Mouse (Mus musculus) fat pad, adult 2 months (tissue): Measurements from ENCODE around the gene Fscn2.

Experiments used
- DNase-seq: peaks from one replicate; pipeline ENCODE4 v3.0.0-alpha.2; 2011; ENCODE audit warnings: low read depth, low spot score; ENCODE audit errors: extremely low read depth

Fscn2 gene

GRCm38 (mm10) chr11:120361295-120361694, at the start of gene Fscn2:
Gene Fscn2 (plus strand): TSS chr11:120361534.
- no peak for DNase-seq

- DNase-seq, result no peak
These were observed 49.8 kb upstream of the Fscn2 start for GRCm38 (mm10) chr11:120311561-120311960.

DNA sequence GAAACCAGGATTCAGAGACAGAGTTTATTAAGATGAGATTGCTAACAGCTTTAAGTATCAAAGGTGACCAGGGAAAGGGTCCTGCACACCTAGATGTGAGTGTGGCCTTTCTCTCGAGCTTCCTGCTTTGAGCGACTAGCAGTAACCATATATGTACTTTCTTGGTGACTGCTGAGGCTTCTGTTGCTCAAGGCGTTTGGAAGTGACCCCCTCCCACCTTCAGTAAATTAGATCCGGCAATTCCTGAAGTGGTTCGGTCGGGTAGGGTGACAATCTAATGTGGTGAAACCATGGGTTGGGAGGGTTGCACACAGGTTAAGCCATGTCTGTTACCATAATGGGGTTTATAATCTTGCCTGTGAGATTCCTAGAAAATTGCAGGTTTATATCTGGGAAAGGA, 49.3 kb upstream of the Fscn2 start:
- no peak for DNase-seq

- no peak for DNase-seq
These were observed 47.2 kb upstream of the Fscn2 start for GRCm38 (mm10) chr11:120313906-120314685.

- no peak for DNase-seq
These were observed 46.5 kb upstream of the Fscn2 start for GRCm38 (mm10) chr11:120314721-120315415.

DNA sequence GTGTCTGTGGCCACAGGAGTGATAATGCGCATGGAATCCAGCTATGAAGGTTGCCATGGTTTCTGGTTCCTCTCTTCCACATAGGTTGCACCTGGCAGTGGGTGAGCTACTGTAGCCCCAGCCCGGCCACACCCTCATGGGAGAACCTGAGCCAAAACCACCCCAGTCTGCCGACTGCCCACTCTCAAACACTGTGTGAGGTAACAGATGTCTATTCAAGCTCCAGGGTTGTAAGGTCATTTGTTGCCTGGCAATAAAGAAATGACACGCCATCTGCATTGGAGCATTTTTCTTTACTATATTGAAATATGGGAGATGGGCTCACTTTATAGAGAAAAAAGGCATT, 45.9 kb upstream of the Fscn2 start:
- DNase-seq, result no peak

DNA sequence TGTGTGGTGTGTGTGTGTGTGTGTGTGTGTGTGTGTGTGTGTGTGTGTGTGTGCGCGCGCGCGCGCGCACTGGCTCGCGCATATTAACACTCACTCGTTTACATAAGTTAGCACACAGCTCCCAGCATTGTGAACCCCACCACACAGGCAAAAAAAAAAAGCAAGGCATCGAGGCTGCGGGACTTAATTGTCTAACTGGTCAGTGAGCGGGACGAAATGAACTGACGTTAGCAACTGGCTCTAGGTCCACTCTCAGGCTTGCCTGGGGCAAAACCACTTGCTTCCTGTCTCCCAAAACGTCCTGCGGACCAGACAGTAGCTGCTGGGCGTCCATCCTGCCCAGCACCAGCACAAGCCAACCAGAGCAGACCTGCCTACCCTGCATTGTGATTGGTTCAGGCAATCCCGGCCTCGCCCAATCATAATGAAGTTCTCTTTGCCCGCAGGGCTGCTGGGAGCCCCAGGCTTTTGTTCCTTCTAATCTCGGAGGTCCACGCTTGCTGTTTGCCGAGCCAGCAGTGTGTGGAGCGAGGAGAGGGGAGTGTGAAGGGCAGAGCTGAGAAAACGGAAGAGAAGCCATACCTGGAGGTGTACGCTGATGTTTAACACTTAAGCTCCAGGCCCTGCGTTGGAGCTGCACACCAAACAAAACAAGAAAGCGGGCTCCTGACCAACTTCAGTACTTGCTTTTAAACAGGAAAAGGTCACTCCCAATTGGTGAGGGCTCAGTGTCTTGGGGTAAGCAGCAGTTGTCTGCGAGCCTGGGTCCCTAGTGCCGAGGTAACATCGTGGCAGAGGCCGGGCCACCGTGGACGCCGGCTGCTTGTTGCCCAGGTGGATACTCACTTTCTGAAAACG, 45.3 kb upstream of the Fscn2 start:
- DNase-seq, result no peak

- DNase-seq, result no peak
These were observed 44.6 kb upstream of the Fscn2 start for GRCm38 (mm10) chr11:120316690-120317254.

GRCm38 (mm10) chr11:120317456-120317855, 43.9 kb upstream of the Fscn2 start:
- no peak for DNase-seq

GRCm38 (mm10) chr11:120319310-120319709, 42.0 kb upstream of the Fscn2 start:
- no peak for DNase-seq

DNA sequence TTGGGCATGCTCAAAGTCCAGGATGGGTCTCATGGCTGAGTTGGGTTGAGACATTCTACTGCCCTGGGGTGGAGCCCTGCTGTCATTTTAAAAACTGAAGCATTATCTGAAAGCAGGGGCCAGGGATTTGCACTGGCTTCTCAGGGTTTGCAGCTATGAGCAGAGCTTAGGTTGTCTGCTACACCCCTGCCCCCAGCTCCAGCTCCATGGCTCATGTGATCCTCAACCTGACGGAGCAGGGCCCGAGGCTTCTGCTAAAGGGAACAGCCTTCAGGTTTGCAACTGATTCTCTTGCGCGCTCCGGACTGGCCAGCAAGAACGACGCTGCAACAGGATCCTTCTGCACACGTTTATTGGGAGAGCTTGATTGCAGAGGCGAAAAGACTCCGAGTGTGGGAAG, 41.2 kb upstream of the Fscn2 start:
- no peak for DNase-seq

GRCm38 (mm10) chr11:120335431-120336021, 25.8 kb upstream of the Fscn2 start:
- no peak for DNase-seq

GRCm38 (mm10) chr11:120337447-120337846, 23.9 kb upstream of the Fscn2 start:
- DNase-seq, result no peak

DNA sequence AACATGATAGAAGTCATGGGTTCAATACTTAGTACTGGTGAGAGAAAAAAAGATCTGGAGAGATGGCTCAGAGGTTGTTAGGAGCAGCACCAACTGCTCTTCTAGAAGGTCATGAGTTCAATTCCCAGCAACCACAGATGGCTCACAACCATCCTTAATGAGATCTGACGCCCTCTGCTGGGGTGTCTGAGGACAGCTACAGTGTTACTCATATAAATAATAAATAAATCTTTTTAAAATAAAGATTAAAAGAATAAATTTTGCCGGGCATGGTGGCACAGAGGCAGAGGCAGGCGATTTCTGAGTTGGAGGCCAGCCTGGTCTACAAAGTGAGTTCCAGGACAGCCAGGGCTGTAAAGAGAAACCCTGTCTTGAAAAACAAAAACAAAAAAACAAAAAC, 22.5 kb upstream of the Fscn2 start:
- DNase-seq, result no peak

DNA sequence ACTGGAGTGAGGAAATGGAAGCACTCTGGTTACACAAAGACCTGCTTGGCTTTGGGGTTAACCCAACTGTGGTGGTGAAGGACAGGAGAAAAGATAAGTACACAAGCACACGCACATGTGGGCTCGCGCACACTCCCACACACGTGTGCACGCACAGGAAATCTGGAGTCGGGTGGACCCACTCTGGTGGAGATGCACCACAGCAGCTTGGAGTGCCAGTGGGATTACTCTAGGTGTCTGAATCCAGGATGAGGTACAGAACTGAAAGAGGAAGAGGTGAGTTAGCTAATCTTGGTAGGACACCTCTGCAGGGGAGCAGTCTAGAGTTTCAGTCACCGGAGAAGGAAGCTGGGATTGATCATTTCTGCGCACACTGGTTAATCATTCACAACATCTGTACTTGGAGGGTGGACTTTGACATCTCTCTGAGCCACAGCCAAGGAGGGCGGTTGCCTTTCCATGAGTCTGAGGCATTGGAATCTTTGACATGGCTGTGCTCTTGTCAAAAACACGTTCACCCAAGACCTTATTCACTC, 21.3 kb upstream of the Fscn2 start:
- DNase-seq, result no peak

DNA sequence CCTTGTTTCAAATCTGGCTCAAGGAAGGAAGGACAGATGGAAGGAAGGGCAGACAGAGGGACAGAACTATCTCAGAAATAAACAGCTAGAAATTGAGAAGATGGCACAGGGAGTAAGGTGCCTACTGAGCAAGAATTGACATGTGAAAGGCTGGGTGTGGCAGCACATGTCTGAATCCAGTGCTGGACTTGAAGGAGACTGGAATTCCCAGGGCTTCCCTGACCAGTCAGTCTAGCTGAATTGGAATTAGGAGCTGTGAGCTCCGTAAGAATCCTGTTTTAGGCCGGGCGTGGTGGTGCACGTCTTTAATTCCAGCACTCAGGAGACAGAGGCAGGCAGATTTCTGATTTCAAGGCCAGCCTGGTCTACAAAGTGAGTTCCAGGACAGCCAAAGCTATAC, 19.7 kb upstream of the Fscn2 start:
- no peak for DNase-seq

GRCm38 (mm10) chr11:120342656-120343160, 18.6 kb upstream of the Fscn2 start:
- no peak for DNase-seq

DNA sequence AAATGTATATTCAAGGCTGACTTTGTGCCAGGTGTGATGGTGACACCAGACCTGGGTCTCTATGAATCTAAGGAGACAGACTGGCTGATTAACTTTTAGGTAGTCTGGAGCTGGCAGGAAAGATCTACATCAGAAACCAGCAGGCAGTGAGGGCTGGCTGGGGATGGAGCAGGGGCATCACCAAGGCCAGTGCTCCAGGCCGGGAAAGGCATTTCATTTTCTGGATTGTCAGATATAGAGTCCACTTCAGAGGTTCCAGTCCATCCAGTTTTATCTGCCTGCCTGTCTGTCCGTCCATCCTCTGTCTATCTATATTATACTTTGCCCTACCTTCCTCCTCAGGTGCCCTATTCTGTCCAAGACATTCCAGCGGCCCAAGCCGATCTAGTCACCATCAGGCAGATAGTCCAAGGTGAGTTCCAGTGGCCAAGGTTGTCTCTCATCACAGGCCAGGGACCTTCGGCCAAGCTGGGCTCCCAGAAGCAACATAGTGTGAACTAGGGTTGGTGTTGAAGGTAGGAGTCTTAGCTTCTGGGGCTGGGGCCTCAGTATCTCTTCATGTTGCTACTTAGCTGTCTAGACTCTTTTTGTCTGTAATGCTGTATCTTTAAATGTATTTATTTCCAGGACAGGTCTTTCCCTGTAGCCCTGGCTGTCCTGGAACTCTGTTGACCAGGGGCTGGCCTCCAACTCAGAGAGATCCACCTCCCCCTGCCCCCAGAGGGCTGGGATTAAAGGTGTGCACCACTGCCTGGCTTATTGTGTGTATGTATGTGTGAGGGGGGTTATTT, 17.6 kb upstream of the Fscn2 start:
- DNase-seq, result no peak

- no peak for DNase-seq
These were observed 16.9 kb upstream of the Fscn2 start for GRCm38 (mm10) chr11:120344310-120344920.
